Mouse (Mus musculus) heart, postnatal 14 days (tissue): Measurements from ENCODE around the gene Ffar3. TPM values are rescaled to one million over a fixed set of nuclear protein-coding genes. Genes with fewer than 3 reads are reported as not detected.
"Not testable (repeated sequence)": the region's sequence is repeated elsewhere in the genome, so short reads cannot be mapped to it uniquely, and the experiment has no call there.

Source experiments
- DNase-seq, 2 experiments: peaks; one replicate each; pipeline ENCODE4 v3.0.0; 2021 to 2022
- intact Hi-C: fragments of 180-260 bp; cut with DNase I; formaldehyde crosslinking; loops from one replicate; pipeline ENCODE4 v1.15.1; 2025
- total RNA-seq, 2 experiments: library from RNA; stranded (reverse); gene quantifications; 2 replicates each; pipeline ENCODE4 v1.2.3; 2021

The Ffar3 gene
- total RNA-seq, 2 experiments from 2014 or later = not detected

DNA sequence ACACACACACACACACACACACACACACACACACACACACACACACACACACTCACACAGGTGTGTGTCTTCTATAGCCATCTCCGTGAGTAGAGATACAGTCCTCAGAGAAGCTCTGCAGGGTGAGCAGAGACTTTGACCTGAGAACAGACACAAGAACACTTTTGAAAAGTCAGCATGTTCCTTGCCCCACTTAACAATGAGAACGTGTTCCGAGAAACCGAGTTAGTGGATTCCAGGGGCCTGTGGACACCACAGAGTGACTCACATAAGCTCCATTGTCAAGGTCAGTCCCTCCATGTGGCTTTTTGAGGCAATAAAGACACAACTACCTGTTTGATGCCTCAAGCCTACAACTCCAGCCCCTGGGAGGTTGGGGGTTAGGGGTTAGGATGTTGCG lies 8.6 kb downstream of the Ffar3 start:
- no peak for DNase-seq
- intact Hi-C loops = no loop called here

DNA sequence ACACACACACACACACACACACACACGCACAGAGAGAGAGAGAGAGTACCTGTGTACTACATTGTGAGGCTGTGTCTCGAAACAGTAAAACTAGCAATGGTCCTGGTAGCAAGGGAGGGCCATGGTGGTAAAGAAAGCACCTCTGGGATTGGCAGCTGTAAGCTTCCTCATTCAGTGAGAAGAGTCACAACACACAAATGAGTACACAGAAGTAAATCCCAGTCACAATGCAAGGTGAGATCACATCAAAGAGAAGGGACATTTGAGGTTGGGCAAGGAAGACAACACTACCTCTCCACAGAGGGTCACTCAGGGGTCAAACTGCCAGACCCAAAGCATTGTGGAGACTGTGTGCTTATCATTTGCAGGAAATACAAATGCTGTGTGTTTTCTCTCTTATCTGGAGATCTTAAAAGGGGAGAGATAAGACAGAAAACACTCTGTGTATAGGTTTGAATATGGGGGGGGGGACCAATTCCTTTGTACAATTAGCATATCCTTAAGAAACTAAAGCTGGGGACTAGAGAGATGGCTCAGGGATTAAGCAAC lies 9.4 kb downstream of the Ffar3 start:
- DNase-seq = no peak
- intact Hi-C loops = no loop called here

DNA sequence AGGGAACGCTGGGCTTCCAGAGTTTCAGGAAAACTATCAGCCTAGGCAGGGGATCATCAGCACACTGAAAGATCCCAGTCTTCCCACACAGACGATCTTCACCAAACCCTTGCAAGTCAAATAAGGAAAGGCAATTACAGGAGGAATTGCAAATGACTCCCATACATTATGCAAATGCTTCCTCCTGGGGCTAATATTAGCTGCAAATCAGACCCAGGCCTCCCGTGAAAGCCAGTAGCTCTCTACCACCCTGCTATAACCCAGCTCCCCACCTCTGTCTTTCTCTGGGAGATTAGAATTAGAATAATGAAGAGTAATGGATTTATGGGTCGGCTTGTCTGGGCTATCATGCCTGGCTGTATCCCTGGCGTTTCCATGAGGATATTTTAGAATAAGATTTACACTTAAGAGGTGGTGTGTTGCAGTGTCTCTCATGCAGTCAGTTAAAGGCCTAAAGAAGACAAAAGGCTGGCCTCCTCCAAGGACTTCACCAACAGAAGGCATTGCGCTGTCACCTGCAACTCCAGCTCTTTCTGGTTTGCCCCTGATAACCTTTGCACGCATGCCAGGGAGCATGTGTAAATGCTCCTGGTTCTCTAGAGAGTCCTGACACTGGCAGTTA lies 11.2 kb downstream of the Ffar3 start:
- intact Hi-C loops = no loop called here
- no peak for DNase-seq

DNA sequence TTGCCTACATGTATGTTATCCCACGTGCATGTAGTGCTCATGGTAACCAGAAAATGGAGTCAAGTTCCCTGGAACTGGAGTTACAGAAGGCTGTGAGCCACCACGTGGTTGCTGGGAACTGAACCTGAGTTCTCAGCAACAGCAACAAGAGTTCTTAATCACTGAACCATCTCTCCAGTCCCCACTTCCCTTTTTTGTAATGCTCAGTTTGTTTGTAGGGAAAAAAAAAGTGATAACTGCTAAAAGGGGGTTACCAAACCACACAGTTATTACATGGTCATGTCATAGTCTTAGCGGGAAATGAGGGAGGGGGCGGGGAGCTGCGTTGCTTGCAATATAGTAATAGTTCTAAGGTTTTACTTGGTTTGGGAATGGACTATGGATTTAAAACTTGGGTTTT lies 13.9 kb downstream of the Ffar3 start:
- intact Hi-C loops = no loop called here
- no peak for DNase-seq

DNA sequence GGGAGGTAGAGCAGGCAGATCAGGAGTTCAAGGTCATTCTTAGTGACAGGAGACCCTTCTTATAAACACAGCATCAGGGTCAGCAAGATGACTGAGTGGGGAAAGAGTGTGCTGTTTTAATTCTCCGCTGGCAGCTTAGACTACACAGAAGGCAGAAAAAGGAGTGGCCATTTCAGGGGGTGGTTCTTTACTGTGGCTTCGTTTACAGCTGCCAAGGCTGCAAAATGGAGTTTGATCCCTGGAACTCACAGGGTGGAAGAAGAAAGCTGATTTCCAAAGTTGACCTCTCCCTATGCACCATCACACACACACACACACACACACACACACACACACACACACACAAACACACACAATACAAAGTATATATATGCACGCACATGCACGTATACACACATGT lies 14.6 kb downstream of the Ffar3 start:
- intact Hi-C loops = no loop called here
- DNase-seq = no peak

DNA sequence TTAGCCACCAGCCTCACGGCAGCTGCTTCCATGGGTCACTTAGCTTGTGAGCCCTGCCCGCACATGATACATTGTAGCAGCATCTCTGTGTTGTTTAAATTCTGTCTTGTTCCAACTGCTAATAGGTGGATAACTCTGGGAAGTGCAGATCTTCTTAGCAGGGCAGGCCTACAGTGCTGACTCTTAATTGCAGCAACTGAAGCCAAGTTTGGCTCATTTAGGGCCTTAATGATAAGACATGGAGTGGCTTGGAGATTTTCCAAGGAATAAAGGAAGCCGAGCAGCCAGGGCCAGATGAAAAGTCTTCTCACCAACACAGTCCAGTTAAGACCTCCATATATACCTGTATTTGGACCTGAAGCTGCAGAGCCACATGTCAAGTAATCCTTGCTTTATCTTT lies 15.7 kb downstream of the Ffar3 start:
- intact Hi-C loops = no loop called here
- no peak for DNase-seq

DNA sequence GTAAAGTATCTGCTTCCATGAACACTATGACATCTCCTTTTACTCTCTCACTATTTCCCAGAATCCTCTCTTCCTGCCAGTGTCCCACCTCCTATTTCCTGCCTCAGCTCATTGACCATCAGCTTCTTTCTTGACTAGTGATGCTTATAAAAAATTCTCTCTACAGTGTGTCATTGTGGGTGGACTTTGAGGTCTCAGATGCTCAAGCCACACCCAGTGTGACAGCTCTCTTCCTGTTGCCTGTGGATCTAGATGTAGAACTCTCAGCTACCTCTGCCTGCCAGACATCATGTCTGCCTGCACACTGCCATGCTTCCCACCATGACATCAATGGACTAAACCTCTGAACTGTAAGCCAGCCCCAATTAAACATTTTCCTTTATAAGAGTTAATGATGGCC lies 18.7 kb downstream of the Ffar3 start:
- DNase-seq = no peak
- intact Hi-C loops = no loop called here

DNA sequence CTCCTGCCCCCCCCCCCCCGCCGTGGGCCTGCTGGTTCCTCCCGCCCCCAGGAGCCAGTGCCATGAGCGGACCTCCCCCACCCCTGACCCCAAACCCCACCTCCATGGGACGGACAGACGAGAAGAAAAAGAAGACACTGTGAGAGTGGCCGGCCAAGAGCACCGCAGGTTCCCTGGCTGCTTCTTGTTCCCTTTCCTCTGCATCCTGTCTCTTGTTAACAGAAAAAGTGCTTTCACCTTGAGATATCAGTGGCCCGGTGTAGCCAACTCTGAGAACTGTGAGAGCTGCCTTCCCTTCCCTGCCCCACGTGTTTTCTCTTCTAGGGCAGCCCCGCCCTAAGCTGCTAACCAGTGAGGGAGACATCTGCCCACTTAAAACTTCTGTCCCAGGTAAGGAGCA lies 23.3 kb downstream of the Ffar3 start:
- DNase-seq, intact Hi-C loops: not testable (repeated sequence)

DNA sequence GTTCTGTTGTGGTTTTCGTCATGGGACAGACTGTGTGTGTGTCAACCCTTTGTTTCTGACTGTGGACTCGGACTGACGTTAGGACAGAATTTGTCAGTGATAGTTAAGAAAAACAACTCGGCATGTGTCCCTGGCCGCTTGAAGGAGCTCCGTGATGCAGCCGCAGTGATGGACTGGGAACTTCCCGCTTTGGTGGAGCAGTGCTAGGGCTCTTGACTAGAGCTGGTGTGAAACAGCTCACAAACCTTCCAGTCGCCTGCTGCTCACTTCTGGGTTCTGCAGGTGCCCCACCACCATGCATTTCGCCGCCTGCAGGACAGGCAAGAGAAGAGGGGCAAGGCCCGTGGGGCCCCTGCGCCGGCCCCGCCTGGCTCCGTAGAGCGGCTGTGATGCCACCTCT lies 23.7 kb downstream of the Ffar3 start:
- no peak for DNase-seq
- intact Hi-C loops = no loop called here

DNA sequence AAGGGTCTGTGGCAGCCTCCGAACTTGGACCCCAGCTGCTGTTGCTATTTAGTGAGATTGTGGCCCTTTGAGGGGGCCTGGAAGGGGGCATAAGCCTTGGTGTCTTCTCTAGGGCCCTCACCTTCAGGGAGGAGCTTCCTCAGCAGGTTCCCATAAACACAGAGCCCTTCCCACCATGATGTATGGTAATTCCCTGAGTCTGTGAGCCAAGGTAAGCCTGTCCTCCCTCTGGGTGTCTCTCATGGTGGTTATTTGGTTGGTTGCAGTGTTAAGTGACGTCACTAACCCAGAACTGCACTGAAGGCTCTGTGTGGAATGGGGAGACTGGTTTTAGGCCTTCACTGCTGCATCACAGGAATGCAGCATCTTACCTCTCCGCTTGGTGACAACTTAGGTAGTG lies 26.6 kb downstream of the Ffar3 start:
- DNase-seq = no peak
- intact Hi-C loops = no loop called here

DNA sequence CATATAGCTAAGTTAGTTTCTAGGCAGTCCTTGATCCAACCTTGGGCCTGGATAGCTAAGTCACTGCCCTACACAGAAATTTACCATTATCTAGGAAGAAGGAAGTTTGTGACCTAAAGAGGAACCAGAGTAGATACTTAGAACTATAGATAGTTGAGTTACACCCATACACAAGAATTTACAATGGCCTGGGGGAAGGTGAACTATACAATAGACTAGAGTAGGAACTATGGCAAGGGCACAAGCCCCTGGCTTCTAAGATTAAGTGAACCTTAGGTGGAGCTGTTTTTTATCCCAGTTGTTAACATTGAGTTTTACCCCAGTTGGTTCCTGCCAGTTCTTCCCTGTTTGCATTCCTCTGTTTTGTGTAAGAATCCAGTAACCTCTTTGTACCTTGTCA lies 27.1 kb downstream of the Ffar3 start:
- intact Hi-C loops, DNase-seq: not testable (repeated sequence)

DNA sequence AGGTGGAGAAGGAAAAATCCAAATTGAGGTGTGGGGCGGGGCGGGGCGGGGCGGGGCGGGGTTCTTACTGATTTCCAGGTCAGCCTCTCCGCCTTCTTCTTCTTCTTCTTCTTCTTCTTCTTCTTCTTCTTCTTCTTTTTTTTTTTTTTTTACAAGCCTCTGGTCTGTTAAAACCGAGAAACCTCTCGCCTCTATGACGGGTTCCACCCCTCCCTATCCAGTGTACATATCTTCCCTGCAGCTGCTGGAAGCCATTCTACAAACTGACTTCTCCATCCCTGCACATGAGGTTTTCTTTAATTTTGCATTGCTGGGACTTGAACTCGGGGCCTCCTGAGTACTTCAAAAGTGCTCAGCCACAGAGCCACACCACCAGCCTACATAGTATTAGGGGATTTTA lies 29.3 kb downstream of the Ffar3 start:
- intact Hi-C loops = no loop called here
- DNase-seq = no peak

DNA sequence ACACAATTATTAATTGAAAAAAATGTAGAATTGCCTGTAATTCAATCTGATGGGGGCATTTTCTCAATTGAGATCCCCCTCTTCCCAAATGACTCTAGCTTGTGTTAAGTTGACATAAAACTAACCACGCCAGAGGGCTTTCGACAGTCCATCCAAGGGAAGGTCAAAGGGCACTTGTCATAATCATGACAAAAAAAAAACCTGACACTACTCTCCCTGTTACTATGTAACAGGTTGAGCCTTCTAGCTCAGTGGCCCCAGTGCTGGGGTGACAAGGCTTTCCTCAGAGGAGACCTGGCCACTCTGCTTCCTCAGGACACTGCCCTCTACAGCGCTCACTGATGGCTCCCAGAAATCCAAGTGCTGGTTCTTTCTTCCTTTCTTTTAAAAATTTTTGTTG lies 31.7 kb downstream of the Ffar3 start:
- DNase-seq = no peak
- intact Hi-C loops = no loop called here

DNA sequence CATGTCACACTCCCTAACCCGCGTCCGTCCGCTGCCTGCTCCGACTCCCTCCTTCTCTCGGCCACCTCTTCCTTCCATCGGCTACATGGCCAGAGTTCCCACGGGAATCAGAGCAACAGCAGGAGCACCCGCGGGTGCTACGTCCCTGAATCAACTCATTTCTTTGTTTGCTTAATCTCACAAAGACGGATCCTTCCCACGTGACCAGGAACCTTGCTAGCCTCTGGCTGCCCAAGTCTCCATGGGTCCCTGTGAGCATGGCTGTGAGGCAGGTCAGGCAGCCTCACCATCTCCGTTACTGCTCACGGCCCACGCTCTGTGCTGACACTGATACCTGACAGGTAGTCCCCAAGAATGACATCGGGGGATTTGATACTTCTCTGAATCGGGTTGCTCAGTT lies 32.3 kb downstream of the Ffar3 start, which contains the start of gene Ffar2:
TSS of gene Ffar2 (minus strand) at position 101 of the 400 bp plus-strand sequence.
- no peak for DNase-seq
- intact Hi-C loops = no loop called here

DNA sequence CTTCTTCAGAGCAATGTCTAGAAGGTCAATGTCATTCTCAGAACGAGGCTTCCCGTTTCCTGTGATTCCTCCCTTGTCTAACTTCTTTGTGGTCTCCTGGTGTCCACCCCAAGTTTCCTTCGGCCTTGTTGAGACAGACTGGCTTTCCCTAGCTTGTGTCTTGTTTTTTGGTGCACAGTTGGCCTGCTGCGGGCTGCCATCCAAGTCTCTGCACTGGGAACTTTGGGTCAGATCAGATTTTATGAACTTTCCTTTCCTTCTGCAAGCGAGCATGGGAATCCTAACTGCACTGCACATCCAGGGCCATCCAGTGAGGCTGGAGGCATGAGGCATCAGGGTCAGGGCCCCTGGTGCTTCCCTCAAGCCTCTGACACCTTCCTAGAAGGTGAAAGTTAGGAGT lies 34.4 kb downstream of the Ffar3 start:
- intact Hi-C loops = no loop called here
- DNase-seq = peak in 1 of 2 experiments; percentile 13

DNA sequence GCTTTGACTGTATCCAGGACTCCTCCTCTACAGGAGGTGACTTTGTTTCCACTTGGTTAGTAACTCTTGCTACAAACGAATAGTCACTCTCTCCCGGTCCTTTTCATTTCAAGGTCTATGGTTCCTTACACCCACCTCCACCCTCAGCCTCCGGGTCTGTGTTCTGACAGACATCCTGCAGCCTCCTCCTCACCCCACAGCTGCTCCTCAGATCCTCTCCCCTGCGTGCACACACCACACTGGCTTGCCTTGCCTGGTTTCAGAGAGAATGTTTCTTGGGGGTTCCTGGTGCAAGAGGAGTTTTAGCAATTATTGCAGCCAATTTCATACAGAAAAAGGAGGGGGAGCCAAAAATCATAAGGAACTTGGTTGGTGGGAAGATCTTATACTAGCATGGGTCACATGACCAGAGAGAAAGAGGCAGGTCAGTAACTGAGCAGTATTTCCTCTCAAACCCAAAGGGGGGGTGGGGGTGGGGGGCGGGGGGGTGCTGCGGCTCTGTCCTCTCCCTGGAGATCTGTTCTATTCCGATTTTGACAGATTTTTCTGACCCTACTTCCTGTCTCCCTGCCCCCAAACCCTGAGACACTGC lies 35.0 kb downstream of the Ffar3 start:
- no peak for DNase-seq
- intact Hi-C loops = no loop called here

DNA sequence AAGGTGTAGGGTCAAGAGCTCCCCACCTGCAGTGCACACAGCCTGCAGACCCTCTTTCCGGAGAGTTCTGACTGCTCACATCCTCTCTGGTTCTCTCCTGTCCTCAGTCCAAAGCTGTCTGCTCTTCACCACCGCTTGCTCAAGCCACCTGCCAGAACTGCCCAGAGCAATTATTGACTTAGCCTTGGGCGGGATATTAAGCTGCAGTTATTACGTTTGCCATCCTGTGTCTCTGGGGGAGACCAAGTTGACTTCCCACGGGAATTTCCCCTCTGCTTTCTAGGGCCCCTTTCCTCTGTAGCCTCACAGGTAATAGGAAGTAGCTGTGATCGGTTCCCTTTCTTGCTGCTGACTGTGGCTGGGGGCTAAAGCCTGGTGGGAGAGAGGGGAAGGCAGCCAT lies 35.8 kb downstream of the Ffar3 start:
- intact Hi-C loops = no loop called here

DNA sequence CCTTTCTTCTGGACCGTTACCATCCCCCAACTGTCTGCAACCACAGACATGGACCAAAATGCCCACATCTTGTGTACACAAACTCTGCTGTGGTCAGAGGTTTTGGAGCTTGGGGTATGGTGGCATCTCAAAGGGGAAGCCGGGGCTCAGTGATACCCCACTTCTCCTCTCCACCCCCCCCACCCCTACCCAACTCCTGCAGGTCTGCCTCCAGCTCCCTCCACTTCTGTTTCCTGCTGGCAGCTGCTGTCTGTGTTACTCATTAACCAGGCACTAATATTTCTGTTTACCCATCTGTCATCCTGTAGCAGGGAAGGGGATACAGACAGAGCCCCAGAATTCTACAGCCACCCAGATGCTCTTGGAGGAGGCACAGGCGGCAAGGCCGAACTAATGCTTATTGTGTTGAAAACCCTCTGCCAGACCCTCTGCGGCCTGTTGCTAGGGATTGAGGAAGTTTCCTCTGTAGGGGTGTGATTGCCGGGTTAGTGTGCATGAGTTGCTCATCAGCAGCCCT lies 43.6 kb downstream of the Ffar3 start:
- intact Hi-C loops = no loop called here
- no peak for DNase-seq

More for the DNA sequence above, 35.8 kb downstream of the Ffar3 start:
- DNase-seq = no peak

DNA sequence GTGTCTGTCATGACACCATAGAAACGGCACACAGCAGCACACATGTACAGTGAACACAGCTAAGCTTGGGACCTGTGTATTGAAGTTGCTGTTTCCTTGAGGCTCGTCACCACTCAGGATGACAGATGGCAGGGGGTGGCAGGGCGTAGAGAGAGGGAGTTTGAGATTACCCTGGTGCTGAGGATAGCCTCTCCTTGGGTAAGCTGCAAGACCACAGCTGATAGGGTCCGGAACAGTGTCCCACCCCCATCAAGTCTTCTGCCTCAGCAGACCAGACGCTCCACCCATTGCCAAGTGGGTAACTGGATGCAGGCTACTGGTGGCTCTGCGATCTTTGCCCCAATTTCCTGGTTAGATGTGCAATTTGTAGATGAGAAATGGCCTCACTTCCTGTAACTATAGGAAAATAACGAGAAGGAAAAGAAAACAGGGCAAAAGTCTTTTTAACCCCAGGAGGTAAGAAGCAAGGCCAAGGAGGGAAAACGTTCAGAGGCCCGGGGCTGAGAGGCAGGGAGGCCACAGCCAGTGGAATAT lies 44.2 kb downstream of the Ffar3 start:
- intact Hi-C loops = no loop called here
- DNase-seq = no peak

DNA sequence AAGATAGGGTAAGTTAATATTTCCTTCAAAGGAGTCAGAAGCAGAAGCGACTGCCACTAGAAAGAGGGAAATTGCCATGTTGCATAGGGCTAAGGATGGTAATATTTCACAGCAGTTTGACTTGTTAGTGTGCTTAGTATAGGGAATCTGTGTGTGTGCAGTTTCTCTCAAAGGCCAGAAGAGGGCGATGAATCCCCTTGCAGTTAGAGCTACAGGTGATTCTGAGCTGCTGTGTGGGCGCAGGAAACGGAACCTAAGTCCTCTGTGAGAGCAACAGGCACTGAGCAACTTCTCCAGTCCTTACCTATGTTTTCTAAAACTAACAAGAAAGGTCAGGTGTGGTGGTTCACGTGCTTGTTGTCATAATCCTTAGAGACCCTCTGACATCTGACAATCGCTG lies 45.7 kb downstream of the Ffar3 start:
- intact Hi-C loops = no loop called here
- DNase-seq = no peak

DNA sequence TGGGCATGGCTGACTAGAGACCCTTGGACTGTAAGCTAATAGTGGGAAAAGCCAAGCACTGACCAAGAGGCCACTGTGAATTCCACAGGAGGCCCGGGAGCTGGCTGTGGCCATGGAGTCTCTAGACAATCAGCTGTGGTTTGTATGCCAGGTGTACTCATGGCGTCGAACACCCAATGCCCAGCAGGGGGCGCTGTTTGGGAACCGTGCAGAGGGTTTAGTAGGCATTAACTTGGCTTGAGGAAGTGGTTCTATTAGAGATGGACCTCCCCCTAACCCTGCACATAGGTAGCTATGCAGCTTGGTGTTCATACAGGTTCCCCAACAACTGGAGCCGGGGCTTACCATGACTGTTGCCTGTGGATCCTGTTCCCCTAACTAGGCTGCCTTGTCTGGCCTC lies 50.1 kb downstream of the Ffar3 start:
- peak; percentile 23 to 45 for DNase-seq
- intact Hi-C loops = loop anchor here (2.0 kb wide), 1 partner anchor 51 kb away; the partner anchor contains the start of gene Ffar3
